In the genomic region with DNA sequence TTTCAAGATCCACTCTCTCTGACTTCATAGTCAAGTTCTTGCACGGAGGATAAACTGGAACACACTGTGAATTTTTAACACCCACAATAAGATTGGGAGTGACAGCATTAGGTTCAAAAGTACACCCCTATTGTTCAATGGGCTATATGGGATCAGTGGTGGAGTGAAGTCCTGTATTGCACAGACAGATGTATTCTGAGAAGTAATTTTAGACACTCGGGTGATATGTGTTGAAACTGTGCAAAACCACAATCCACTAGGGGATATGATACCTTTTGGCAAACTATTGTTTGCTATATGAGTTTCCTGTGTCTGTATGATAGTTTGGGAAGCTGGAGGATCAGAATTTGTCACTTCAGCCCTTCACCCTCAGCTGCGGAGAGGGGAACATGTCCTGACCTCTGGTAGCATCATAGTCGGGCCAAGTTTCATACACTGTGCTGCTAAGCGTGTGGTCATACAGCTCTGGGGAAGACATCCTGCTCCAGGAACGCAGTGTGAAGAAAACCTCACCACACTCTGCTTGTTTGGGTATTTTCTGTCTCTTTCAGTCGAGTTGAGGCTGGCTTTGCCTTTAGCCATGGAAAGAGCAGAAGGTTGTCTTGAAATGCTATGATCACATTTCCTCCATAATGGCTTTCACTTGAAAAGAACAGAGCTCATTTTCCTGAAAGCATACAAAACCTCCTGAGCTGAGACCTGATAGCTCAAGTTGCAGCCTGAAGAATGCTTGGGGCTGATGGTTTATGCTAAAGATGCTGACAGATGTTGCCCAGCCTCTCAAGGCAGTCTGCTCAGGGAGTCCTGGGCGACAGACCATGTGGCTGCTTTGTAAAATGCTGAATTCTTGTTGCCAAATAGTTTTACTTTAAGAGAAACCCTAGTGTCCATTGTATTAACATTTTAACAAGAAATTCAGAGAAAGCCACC, we compare ENCODE assay signal across 10 mouse cellular contexts.
DNase-seq lines count a peak whose midpoint lies in the region; ATAC-seq and TF ChIP-seq lines count a peak whose summit lies in the region.
"Had no signal": no experiment of that assay in that cellular context is flagged by ENCODE, and none has a peak within 500 bp of the region (broad histone marks: within the 10 kb centered on the region; RNA-seq: fewer than 3 reads in every experiment).

No protein-coding gene starts in this region.

- DNase-seq in hindbrain, embryonic 14.5 days (ENCODE audit: low spot score): no peak
- DNase-seq in NIH3T3 (ENCODE audit: low read depth): peak; percentile 69
- no peak for DNase-seq in adrenal gland, postnatal 10 days
- DNase-seq in retina, embryonic 14.5 days (ENCODE audit: low spot score): no peak

- H3K4me3 ChIP-seq in hindbrain, embryonic 12.5 days: no peak overlapping the region
- H3K4me3 ChIP-seq in hindbrain, embryonic 14.5 days (replicated peaks; ENCODE audit: low read length): no peak overlapping the region
- H3K4me3 ChIP-seq in embryonic fibroblast, embryonic 13.5 days (ENCODE audit: insufficient read depth, low read length): no peak overlapping the region
- H3K4me3 ChIP-seq in limb, embryonic 12.5 days (replicated peaks): no peak overlapping the region
- no peak overlapping the region for H3K4me3 ChIP-seq in midbrain, embryonic 15.5 days
- H3K4me3 ChIP-seq: hindbrain, embryonic 15.5 days; liver, embryonic 15.5 days had no signal

- 63% methylated on average over 8 of the region's 8 CpGs for WGBS in hindbrain, embryonic 12.5 days
- 77% methylated on average over 8 of the region's 8 CpGs for WGBS in hindbrain, embryonic 14.5 days
- WGBS in limb, embryonic 12.5 days: 49% methylated on average over 8 of the region's 8 CpGs
- 73% methylated on average over 8 of the region's 8 CpGs for WGBS in midbrain, embryonic 15.5 days

- H3K9ac ChIP-seq in hindbrain, embryonic 12.5 days: no peak overlapping the region
- H3K9ac ChIP-seq in hindbrain, embryonic 14.5 days: no peak overlapping the region
- H3K9ac ChIP-seq in limb, embryonic 12.5 days (replicated peaks): 0 out of 2 replicates have a peak overlapping the region, but pooled peaks have one; percentile 1
- no peak overlapping the region for H3K9ac ChIP-seq in midbrain, embryonic 15.5 days
- H3K9ac ChIP-seq: hindbrain, embryonic 15.5 days; liver, embryonic 15.5 days had no signal

- H3K27me3 ChIP-seq in hindbrain, embryonic 12.5 days: no peaks in the 10 kb centered on the region
- no peaks in the 10 kb centered on the region for H3K27me3 ChIP-seq in hindbrain, embryonic 14.5 days (ENCODE audit: control insufficient read depth, insufficient read depth, low read length)
- H3K27me3 ChIP-seq in limb, embryonic 12.5 days: no peaks in the 10 kb centered on the region
- H3K27me3 ChIP-seq in midbrain, embryonic 15.5 days (replicated peaks): no peaks in the 10 kb centered on the region
- H3K27me3 ChIP-seq: hindbrain, embryonic 15.5 days; liver, embryonic 15.5 days had no signal

- no peak overlapping the region for H3K4me2 ChIP-seq in hindbrain, embryonic 12.5 days (replicated peaks)
- no peak overlapping the region for H3K4me2 ChIP-seq in hindbrain, embryonic 14.5 days (replicated peaks)
- H3K4me2 ChIP-seq in limb, embryonic 12.5 days: no peak overlapping the region
- H3K4me2 ChIP-seq in midbrain, embryonic 15.5 days: no peak overlapping the region
- H3K4me2 ChIP-seq: hindbrain, embryonic 15.5 days; liver, embryonic 15.5 days had no signal

- H3K9me3 ChIP-seq in hindbrain, embryonic 12.5 days (replicated peaks): no peaks in the 10 kb centered on the region
- H3K9me3 ChIP-seq in hindbrain, embryonic 14.5 days (ENCODE audit: control insufficient read depth, low read length): no peaks in the 10 kb centered on the region
- H3K9me3 ChIP-seq in limb, embryonic 12.5 days: no peaks in the 10 kb centered on the region
- H3K9me3 ChIP-seq in midbrain, embryonic 15.5 days: no peaks in the 10 kb centered on the region
- H3K9me3 ChIP-seq: hindbrain, embryonic 15.5 days; liver, embryonic 15.5 days had no signal

- no peak for TF ChIP-seq CTCF in embryonic fibroblast, embryonic 13.5 days (IDR thresholded peaks at IDR 0.05; ENCODE audit: borderline replicate concordance, insufficient read depth, low read length)

- no peak for ATAC-seq in hindbrain, embryonic 12.5 days (ENCODE audit: low FRiP score)
- ATAC-seq in hindbrain, embryonic 14.5 days (ENCODE audit: low FRiP score): no peak
- 0 out of 2 replicates have a peak, but pooled peaks have one; percentile 64 for ATAC-seq in limb, embryonic 12.5 days (ENCODE audit: insufficient number of reproducible peaks, insufficient read depth, low FRiP score, low TSS enrichment, low read depth)
- no peak for ATAC-seq in midbrain, embryonic 15.5 days (replicated peaks)

- H3K27ac ChIP-seq in hindbrain, embryonic 12.5 days: peak overlapping the region; percentile 76
- H3K27ac ChIP-seq in hindbrain, embryonic 14.5 days: no peak overlapping the region; the same call in 1 of the 2 replicates
- peak overlapping the region; percentile 76 for H3K27ac ChIP-seq in embryonic fibroblast, embryonic 13.5 days (ENCODE audit: insufficient read depth, low read length)
- peak overlapping the region; percentile 94 for H3K27ac ChIP-seq in limb, embryonic 12.5 days
- no peak overlapping the region for H3K27ac ChIP-seq in midbrain, embryonic 15.5 days
- H3K27ac ChIP-seq: hindbrain, embryonic 15.5 days; liver, embryonic 15.5 days had no signal

- no peaks in the 10 kb centered on the region for H3K36me3 ChIP-seq in hindbrain, embryonic 12.5 days
- H3K36me3 ChIP-seq in hindbrain, embryonic 14.5 days (replicated peaks; ENCODE audit: control insufficient read depth, insufficient read depth): no peaks in the 10 kb centered on the region
- H3K36me3 ChIP-seq in limb, embryonic 12.5 days: no peaks in the 10 kb centered on the region
- no peaks in the 10 kb centered on the region for H3K36me3 ChIP-seq in midbrain, embryonic 15.5 days (replicated peaks)
- H3K36me3 ChIP-seq: hindbrain, embryonic 15.5 days; liver, embryonic 15.5 days had no signal

- peaks cover 2% of the 10 kb centered on the region; the same call in 1 of the 2 replicates for H3K4me1 ChIP-seq in hindbrain, embryonic 12.5 days
- peaks cover 10% of the 10 kb centered on the region; the same call in 1 of the 2 replicates for H3K4me1 ChIP-seq in hindbrain, embryonic 14.5 days (replicated peaks; ENCODE audit: control insufficient read depth, insufficient read depth, low read length)
- peaks cover 21% of the 10 kb centered on the region for H3K4me1 ChIP-seq in embryonic fibroblast, embryonic 13.5 days (ENCODE audit: control insufficient read depth, insufficient read depth, low read length)
- peaks cover 50% of the 10 kb centered on the region for H3K4me1 ChIP-seq in limb, embryonic 12.5 days (replicated peaks)
- H3K4me1 ChIP-seq in midbrain, embryonic 15.5 days: no peaks in the 10 kb centered on the region
- H3K4me1 ChIP-seq: hindbrain, embryonic 15.5 days had no signal

- TF ChIP-seq POLR2A in embryonic fibroblast, embryonic 13.5 days (IDR thresholded peaks at IDR 0.05; ENCODE audit: low read depth, low read length): no peak

Comparison
In these comparisons a context has a peak if more than half of its experiments do, and no peak if none do; other contexts are left out.
1. H3K27ac ChIP-seq: peak in hindbrain, embryonic 12.5 days (single experiment), embryonic fibroblast, embryonic 13.5 days (single experiment) and limb, embryonic 12.5 days (single experiment); none in hindbrain, embryonic 14.5 days (single experiment) and midbrain, embryonic 15.5 days (single experiment).